Mouse (Mus musculus) Muller cell, postnatal 12 days (primary cell): ENCODE measurements around the gene Ola1.

ENCODE experiments used
- DNase-seq: peaks from one replicate; pipeline ENCODE4 v3.0.0-alpha.2; 2015; ENCODE audit errors: inconsistent ontology term

Ola1 gene

GRCm38 (mm10) chr2:73146111-73146510 lies 72.6 kb downstream of the Ola1 start:
- no peak for DNase-seq

- DNase-seq = no peak
Observed at GRCm38 (mm10) chr2:73143732-73144131, 75.0 kb downstream of the Ola1 start.

GRCm38 (mm10) chr2:73142832-73143470 lies 75.8 kb downstream of the Ola1 start:
- DNase-seq = peak; percentile 81

- no peak for DNase-seq
Observed at GRCm38 (mm10) chr2:73132897-73133296, 85.8 kb downstream of the Ola1 start.

- DNase-seq = no peak
Observed at GRCm38 (mm10) chr2:73127686-73128085, 91.0 kb downstream of the Ola1 start.

GRCm38 (mm10) chr2:73118781-73119180 lies 99.9 kb downstream of the Ola1 start:
- no peak for DNase-seq

GRCm38 (mm10) chr2:73107089-73107488 lies 111.6 kb downstream of the Ola1 start:
- no peak for DNase-seq

GRCm38 (mm10) chr2:73096491-73096890 lies 122.2 kb downstream of the Ola1 start:
- DNase-seq = no peak

- DNase-seq = no peak
Observed at GRCm38 (mm10) chr2:73095300-73095699, 123.4 kb downstream of the Ola1 start.

- DNase-seq = no peak
Observed at GRCm38 (mm10) chr2:73093032-73093431, 125.7 kb downstream of the Ola1 start.

- no peak for DNase-seq
Observed at GRCm38 (mm10) chr2:73091302-73091701, 127.4 kb downstream of the Ola1 start.

- DNase-seq = no peak
Observed at GRCm38 (mm10) chr2:73087641-73088040, 131.1 kb downstream of the Ola1 start.

- DNase-seq = peak; percentile 69
Observed at GRCm38 (mm10) chr2:73085669-73086304, 132.9 kb downstream of the Ola1 start.

GRCm38 (mm10) chr2:73082476-73082875 lies 136.2 kb downstream of the Ola1 start:
- no peak for DNase-seq

GRCm38 (mm10) chr2:73081861-73082260 lies 136.9 kb downstream of the Ola1 start:
- no peak for DNase-seq

- DNase-seq = no peak
Observed at GRCm38 (mm10) chr2:73080084-73080483, 138.6 kb downstream of the Ola1 start.

GRCm38 (mm10) chr2:73079311-73079710 lies 139.4 kb downstream of the Ola1 start:
- DNase-seq = no peak

GRCm38 (mm10) chr2:73073811-73074472 lies 144.8 kb downstream of the Ola1 start:
- DNase-seq = no peak

GRCm38 (mm10) chr2:73071201-73071600 lies 147.5 kb downstream of the Ola1 start:
- no peak for DNase-seq

- no peak for DNase-seq
Observed at GRCm38 (mm10) chr2:73070449-73071076, 148.2 kb downstream of the Ola1 start.

GRCm38 (mm10) chr2:73069223-73069825 lies 149.4 kb downstream of the Ola1 start:
- no peak for DNase-seq
